In the genomic region with DNA sequence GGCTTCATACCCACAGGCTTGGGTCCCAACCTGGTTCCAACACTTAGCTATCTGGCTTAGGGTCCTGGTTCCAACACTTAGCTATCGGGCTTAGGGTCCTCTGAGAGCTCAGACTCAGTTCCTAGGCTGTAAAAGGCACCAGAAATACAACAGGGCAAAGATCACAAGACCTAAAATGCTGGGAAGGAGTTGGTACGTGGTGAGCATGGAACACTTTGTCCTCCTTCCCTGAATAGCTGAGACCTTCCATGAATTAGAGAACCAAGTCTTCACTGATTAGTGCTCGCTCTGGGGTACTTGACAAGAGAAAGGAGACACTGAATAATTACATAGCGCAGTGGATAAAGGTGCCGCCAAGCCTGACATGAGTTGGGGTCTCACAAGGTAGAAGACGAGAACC, we compare ENCODE assay signal across 9 mouse cellular contexts. TPM values are rescaled to one million over a fixed set of nuclear protein-coding genes. Genes with fewer than 3 reads are reported as not detected.
DNase-seq lines count a peak whose midpoint lies in the region; ATAC-seq and TF ChIP-seq lines count a peak whose summit lies in the region.
"Had no signal": no experiment of that assay in that cellular context is flagged by ENCODE, and none has a peak within 500 bp of the region (broad histone marks: within the 10 kb centered on the region; RNA-seq: fewer than 3 reads in every experiment).

No protein-coding gene starts in this region.

- ATAC-seq in embryonic facial prominence, embryonic 13.5 days (ENCODE audit: insufficient number of reproducible peaks, insufficient read depth, low FRiP score, low TSS enrichment, low read depth): no peak
- no peak for ATAC-seq in hindbrain, postnatal 0 days
- no peak for ATAC-seq in midbrain, postnatal 0 days (ENCODE audit: low FRiP score)

- no peak overlapping the region for H3K4me3 ChIP-seq in liver, adult 2 months (ENCODE audit: insufficient read depth, low read depth, low read length)
- peak overlapping the region; percentile 69 for H3K4me3 ChIP-seq in embryonic facial prominence, embryonic 13.5 days
- peak overlapping the region; percentile 73 for H3K4me3 ChIP-seq in hindbrain, postnatal 0 days (ENCODE audit: low read length)
- H3K4me3 ChIP-seq in midbrain, postnatal 0 days (ENCODE audit: low read depth, low read length): peak overlapping the region; percentile 49

- WGBS in liver, adult 2 months: 55% methylated on average over 6 of the region's 6 CpGs
- 35% methylated on average over 6 of the region's 6 CpGs for WGBS in embryonic facial prominence, embryonic 13.5 days
- WGBS in hindbrain, postnatal 0 days: 29% methylated on average over 6 of the region's 6 CpGs
- 33% methylated on average over 6 of the region's 6 CpGs for WGBS in midbrain, postnatal 0 days

- no peaks in the 10 kb centered on the region for H3K36me3 ChIP-seq in liver, adult 2 months (ENCODE audit: control insufficient read depth, insufficient read depth, low read length)
- no peaks in the 10 kb centered on the region for H3K36me3 ChIP-seq in embryonic facial prominence, embryonic 13.5 days
- no peaks in the 10 kb centered on the region for H3K36me3 ChIP-seq in hindbrain, postnatal 0 days (ENCODE audit: insufficient read depth, low read length)
- H3K36me3 ChIP-seq in midbrain, postnatal 0 days (ENCODE audit: insufficient read depth, low read length): no peaks in the 10 kb centered on the region

- 0 out of 2 replicates have a peak overlapping the region, but pooled peaks have one; percentile 7 for H3K9ac ChIP-seq in liver, adult 2 months (ENCODE audit: low read depth, low read length)
- H3K9ac ChIP-seq in embryonic facial prominence, embryonic 13.5 days: peak overlapping the region; percentile 22; the same call in 1 of the 2 replicates
- peak overlapping the region; percentile 92 for H3K9ac ChIP-seq in hindbrain, postnatal 0 days (replicated peaks; ENCODE audit: low read length)
- peak overlapping the region; percentile 72; the same call in 1 of the 2 replicates for H3K9ac ChIP-seq in midbrain, postnatal 0 days (replicated peaks; ENCODE audit: low read length, poor library complexity, severe bottlenecking)

- TF ChIP-seq POLR2A in liver, adult 2 months (IDR thresholded peaks at IDR 0.05; ENCODE audit: extremely low read depth, insufficient read depth, low read length): no peak

- DNase-seq in liver, adult 2 months (ENCODE audit: extremely low read depth, low read depth, low spot score): no peak
- no peak for DNase-seq in liver
- DNase-seq in hindbrain, postnatal 0 days (ENCODE audit: low spot score): no peak
- DNase-seq in midbrain, postnatal 0 days (ENCODE audit: low spot score): no peak
- no peak for DNase-seq in urinary bladder, adult 18-20 months (ENCODE audit: low spot score in 2 of 2)
- no peak for DNase-seq in urinary bladder, postnatal 4 days (ENCODE audit: low spot score in 2 of 2)
- no peak for DNase-seq in thymus, postnatal 0 days (ENCODE audit: low spot score)

- H3K4me1 ChIP-seq in liver, adult 2 months (ENCODE audit: control insufficient read depth, insufficient read depth, low read length): peaks cover 19% of the 10 kb centered on the region
- H3K4me1 ChIP-seq in embryonic facial prominence, embryonic 13.5 days: peaks cover 44% of the 10 kb centered on the region
- peaks cover 16% of the 10 kb centered on the region; the same call in 1 of the 2 replicates for H3K4me1 ChIP-seq in hindbrain, postnatal 0 days (ENCODE audit: insufficient read depth, low read length)
- peaks cover 5% of the 10 kb centered on the region; the same call in 1 of the 2 replicates for H3K4me1 ChIP-seq in midbrain, postnatal 0 days (ENCODE audit: insufficient read depth, low read length)

- no peak overlapping the region for H3K27ac ChIP-seq in liver, adult 2 months (replicated peaks; ENCODE audit: insufficient read depth, low read depth, low read length)
- H3K27ac ChIP-seq in embryonic facial prominence, embryonic 13.5 days: no peak overlapping the region
- peak overlapping the region; percentile 95 for H3K27ac ChIP-seq in hindbrain, postnatal 0 days
- H3K27ac ChIP-seq in midbrain, postnatal 0 days (ENCODE audit: low read depth, low read length): peak overlapping the region; percentile 88

- no peaks in the 10 kb centered on the region for H3K27me3 ChIP-seq in liver, adult 2 months (ENCODE audit: control insufficient read depth, insufficient read depth, low read length)
- peaks cover 8% of the 10 kb centered on the region; the same call in 1 of the 2 replicates for H3K27me3 ChIP-seq in embryonic facial prominence, embryonic 13.5 days
- H3K27me3 ChIP-seq in hindbrain, postnatal 0 days (ENCODE audit: insufficient read depth, low read length): no peaks in the 10 kb centered on the region
- H3K27me3 ChIP-seq in midbrain, postnatal 0 days (ENCODE audit: insufficient read depth, low read length): no peaks in the 10 kb centered on the region

- no peaks in the 10 kb centered on the region for H3K9me3 ChIP-seq in embryonic facial prominence, embryonic 13.5 days
- H3K9me3 ChIP-seq in hindbrain, postnatal 0 days (ENCODE audit: low read length): no peaks in the 10 kb centered on the region
- H3K9me3 ChIP-seq in midbrain, postnatal 0 days (ENCODE audit: low read length): no peaks in the 10 kb centered on the region

- TF ChIP-seq CTCF in liver, adult 2 months (IDR thresholded peaks at IDR 0.05; ENCODE audit: low read depth, low read length): no peak
- TF ChIP-seq CTCF in hindbrain, postnatal 0 days (IDR thresholded peaks at IDR 0.05; ENCODE audit: low read depth): no peak
- no peak for TF ChIP-seq CTCF in midbrain, postnatal 0 days (IDR thresholded peaks at IDR 0.05)

- H3K79me2 ChIP-seq in liver, adult 2 months (ENCODE audit: control insufficient read depth, insufficient read depth, low read length): no peaks in the 10 kb centered on the region

- H3K4me2 ChIP-seq in embryonic facial prominence, embryonic 13.5 days: peak overlapping the region; percentile 95
- peak overlapping the region; percentile 84 for H3K4me2 ChIP-seq in hindbrain, postnatal 0 days (ENCODE audit: low read depth, low read length)
- peak overlapping the region; percentile 69 for H3K4me2 ChIP-seq in midbrain, postnatal 0 days (ENCODE audit: low read depth, low read length, poor library complexity, severe bottlenecking)

RNA-seq across cellular contexts. Expression of a gene that starts 4.6 kb away (rescaled TPM):
- 25.6 and 30.3 TPM in 2 replicates for total RNA-seq in liver, adult 2 months (2014; rRNA removed)
- polyA plus RNA-seq in liver, adult 2 months (2012; rRNA removed): 17.7 and 29.8 TPM in 2 replicates
- 23.3 and 24.5 TPM in 2 replicates for polyA plus RNA-seq in embryonic facial prominence, embryonic 13.5 days (2015; fragmentation: Nextera tagmentation; extraction: Ambion mirVana)
- 27.5 and 31.3 TPM in 2 replicates for total RNA-seq in hindbrain, postnatal 0 days (2014; rRNA removed)
- 18.5 and 20.0 TPM in 2 replicates for polyA plus RNA-seq in hindbrain, postnatal 0 days (2015; fragmentation: Nextera tagmentation; extraction: Ambion mirVana)
- 29.9 and 31.9 TPM in 2 replicates for total RNA-seq in midbrain, postnatal 0 days (2014; rRNA removed)
- 19.9 and 22.5 TPM in 2 replicates for polyA plus RNA-seq in midbrain, postnatal 0 days (2015; fragmentation: Nextera tagmentation; extraction: Ambion mirVana)
- polyA plus RNA-seq in thymus, postnatal 0 days (2015; fragmentation: Nextera tagmentation; extraction: Ambion mirVana): 121 and 124 TPM in 2 replicates

RNA-seq across cellular contexts. Expression of a gene that starts 8.7 kb away (rescaled TPM):
- not detected in 2 replicates for total RNA-seq in liver, adult 2 months (2014; rRNA removed)
- polyA plus RNA-seq in liver, adult 2 months (2012; rRNA removed): not detected in 2 replicates
- not detected in 2 replicates for polyA plus RNA-seq in embryonic facial prominence, embryonic 13.5 days (2015; fragmentation: Nextera tagmentation; extraction: Ambion mirVana)
- total RNA-seq in hindbrain, postnatal 0 days (2014; rRNA removed): not detected in 2 replicates
- not detected in 2 replicates for polyA plus RNA-seq in hindbrain, postnatal 0 days (2015; fragmentation: Nextera tagmentation; extraction: Ambion mirVana)
- not detected in 2 replicates for total RNA-seq in midbrain, postnatal 0 days (2014; rRNA removed)
- polyA plus RNA-seq in midbrain, postnatal 0 days (2015; fragmentation: Nextera tagmentation; extraction: Ambion mirVana): not detected in 2 replicates
- not detected in 2 replicates for polyA plus RNA-seq in thymus, postnatal 0 days (2015; fragmentation: Nextera tagmentation; extraction: Ambion mirVana)
- total RNA-seq: gastrocnemius, adult 8-10 months had no signal

RNA-seq across cellular contexts. Expression of a gene that starts 27.3 kb away (rescaled TPM):
- total RNA-seq in liver, adult 2 months (2014; rRNA removed): not detected in 2 replicates
- polyA plus RNA-seq in liver, adult 2 months (2012; rRNA removed): not detected in 2 replicates
- polyA plus RNA-seq in embryonic facial prominence, embryonic 13.5 days (2015; fragmentation: Nextera tagmentation; extraction: Ambion mirVana): not detected in 2 replicates
- not detected in 2 replicates for total RNA-seq in hindbrain, postnatal 0 days (2014; rRNA removed)
- not detected in 2 replicates for polyA plus RNA-seq in hindbrain, postnatal 0 days (2015; fragmentation: Nextera tagmentation; extraction: Ambion mirVana)
- total RNA-seq in midbrain, postnatal 0 days (2014; rRNA removed): not detected in 2 replicates
- not detected in 2 replicates for polyA plus RNA-seq in midbrain, postnatal 0 days (2015; fragmentation: Nextera tagmentation; extraction: Ambion mirVana)
- polyA plus RNA-seq in thymus, postnatal 0 days (2015; fragmentation: Nextera tagmentation; extraction: Ambion mirVana): not detected in 2 replicates
- total RNA-seq: gastrocnemius, adult 8-10 months had no signal

RNA-seq across cellular contexts. Expression of a gene that starts 38.6 kb away (rescaled TPM):
- 9.5 and 70.1 TPM in 2 replicates for total RNA-seq in liver, adult 2 months (2014; rRNA removed)
- polyA plus RNA-seq in liver, adult 2 months (2012; rRNA removed): 1.4 and 2.1 TPM in 2 replicates
- polyA plus RNA-seq in embryonic facial prominence, embryonic 13.5 days (2015; fragmentation: Nextera tagmentation; extraction: Ambion mirVana): 1.3 TPM in 1 of 2 replicates, not detected in the other
- total RNA-seq in hindbrain, postnatal 0 days (2014; rRNA removed): not detected in 2 replicates
- not detected in 2 replicates for polyA plus RNA-seq in hindbrain, postnatal 0 days (2015; fragmentation: Nextera tagmentation; extraction: Ambion mirVana)
- total RNA-seq in midbrain, postnatal 0 days (2014; rRNA removed): not detected in 2 replicates
- not detected in 2 replicates for polyA plus RNA-seq in midbrain, postnatal 0 days (2015; fragmentation: Nextera tagmentation; extraction: Ambion mirVana)
- polyA plus RNA-seq in thymus, postnatal 0 days (2015; fragmentation: Nextera tagmentation; extraction: Ambion mirVana): 1.4 and 1.9 TPM in 2 replicates
- total RNA-seq: gastrocnemius, adult 8-10 months had no signal

RNA-seq across cellular contexts. Expression of a gene that starts 53.5 kb away (rescaled TPM):
- not detected in 2 replicates for total RNA-seq in liver, adult 2 months (2014; rRNA removed)
- not detected in 2 replicates for polyA plus RNA-seq in liver, adult 2 months (2012; rRNA removed)
- polyA plus RNA-seq in embryonic facial prominence, embryonic 13.5 days (2015; fragmentation: Nextera tagmentation; extraction: Ambion mirVana): 0.50 and 0.76 TPM in 2 replicates
- 26.6 and 42.3 TPM in 2 replicates for total RNA-seq in hindbrain, postnatal 0 days (2014; rRNA removed)
- 27.3 and 29.7 TPM in 2 replicates for polyA plus RNA-seq in hindbrain, postnatal 0 days (2015; fragmentation: Nextera tagmentation; extraction: Ambion mirVana)
- 22.8 and 28.6 TPM in 2 replicates for total RNA-seq in midbrain, postnatal 0 days (2014; rRNA removed)
- 21.0 and 25.5 TPM in 2 replicates for polyA plus RNA-seq in midbrain, postnatal 0 days (2015; fragmentation: Nextera tagmentation; extraction: Ambion mirVana)
- 0.27 TPM in 1 of 2 replicates, not detected in the other for polyA plus RNA-seq in thymus, postnatal 0 days (2015; fragmentation: Nextera tagmentation; extraction: Ambion mirVana)
- total RNA-seq: gastrocnemius, adult 8-10 months had no signal

Comparison
In these comparisons a context has a peak if more than half of its experiments do, and no peak if none do; other contexts are left out.
1. H3K27ac ChIP-seq: peak in hindbrain, postnatal 0 days (single experiment) and midbrain, postnatal 0 days (single experiment); none in liver, adult 2 months (single experiment) and embryonic facial prominence, embryonic 13.5 days (single experiment).
2. H3K9ac ChIP-seq: peak in every context shown above with its lines; median percentile 92 in hindbrain, postnatal 0 days; 72 in midbrain, postnatal 0 days; 22 in embryonic facial prominence, embryonic 13.5 days; 7 in liver, adult 2 months.
3. Peak in every context shown above with its lines, with median percentiles within 50 percentile points of each other: H3K4me2 ChIP-seq.